Mouse (Mus musculus): Measurements from ENCODE around the gene Mfsd4a.

- TF ChIP-seq CTCF (IDR thresholded peaks at IDR 0.05; ENCODE audit: low read depth, low read length) (no peak), POLR2A (IDR thresholded peaks at IDR 0.05; ENCODE audit: borderline replicate concordance, low read depth, low read length) (no peak)
Observed at GRCm38 (mm10) chr1:132099016-132099415, 31.2 kb upstream of the Mfsd4a start.
